11 mouse cellular contexts compared by ENCODE assay signal in the genomic region with DNA sequence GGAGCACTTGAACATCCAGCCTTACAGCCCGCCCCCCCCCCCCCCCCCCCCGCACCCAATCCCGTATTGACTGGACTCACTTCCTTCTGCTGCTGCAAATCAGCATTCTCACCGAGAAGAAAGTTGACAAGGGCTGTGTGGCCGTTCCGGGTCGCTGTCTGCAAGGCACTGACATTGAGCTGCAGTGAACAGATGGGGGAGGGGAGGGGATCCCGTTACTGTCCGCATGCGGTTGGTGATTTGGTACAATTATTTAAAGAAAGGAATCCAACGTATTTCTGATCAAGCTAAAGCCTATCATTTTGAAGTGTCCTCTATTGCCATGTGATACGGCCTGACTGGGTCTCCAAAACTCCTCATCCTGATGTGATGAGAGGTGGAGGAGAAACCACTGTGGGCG. TPM values are rescaled to one million over a fixed set of nuclear protein-coding genes. Genes with fewer than 3 reads are reported as not detected.
DNase-seq lines count a peak whose midpoint lies in the region; ATAC-seq and TF ChIP-seq lines count a peak whose summit lies in the region.
"Had no signal": no experiment of that assay in that cellular context is flagged by ENCODE, and none has a peak within 500 bp of the region (broad histone marks: within the 10 kb centered on the region; RNA-seq: fewer than 3 reads in every experiment).

No protein-coding gene starts in this region.

- 38% methylated on average over 13 of the region's 13 CpGs for WGBS in hindbrain, embryonic 13.5 days
- WGBS in liver, embryonic 14.5 days (ENCODE audit: insufficient replicate concordance), result 16% methylated on average over 11 of the region's 13 CpGs

- no peaks in the 10 kb centered on the region for H3K4me1 ChIP-seq in hindbrain, embryonic 13.5 days (replicated peaks)
- H3K4me1 ChIP-seq in liver, embryonic 14.5 days (replicated peaks; ENCODE audit: control insufficient read depth in 2 of 2, insufficient read depth in 2 of 2, low read length in 1 of 2), result peaks cover 0 to 28% of the 10 kb centered on the region in 2 experiments; a peak in 2 of 4 replicates
- H3K4me1 ChIP-seq: forebrain, embryonic 13.5 days had no signal

- no peaks in the 10 kb centered on the region for H3K27me3 ChIP-seq in hindbrain, embryonic 13.5 days
- no peaks in the 10 kb centered on the region for H3K27me3 ChIP-seq in liver, embryonic 14.5 days (ENCODE audit: control insufficient read depth, insufficient read depth, low read length)
- H3K27me3 ChIP-seq: forebrain, embryonic 13.5 days; liver, embryonic 13.5 days had no signal

- H3K27ac ChIP-seq in hindbrain, embryonic 13.5 days, result no peak overlapping the region
- no peak overlapping the region for H3K27ac ChIP-seq in liver, embryonic 14.5 days
- H3K27ac ChIP-seq: forebrain, embryonic 13.5 days; liver, embryonic 13.5 days had no signal

- no peak overlapping the region for H3K4me3 ChIP-seq in hindbrain, embryonic 13.5 days
- H3K4me3 ChIP-seq in liver, embryonic 14.5 days (ENCODE audit: insufficient read depth in 1 of 2, low read depth in 2 of 2, low read length in 2 of 2), result no peak overlapping the region
- H3K4me3 ChIP-seq: forebrain, embryonic 13.5 days; liver, embryonic 13.5 days had no signal

- peak overlapping the region; percentile 15; the same call in 1 of the 2 replicates for H3K4me2 ChIP-seq in hindbrain, embryonic 13.5 days
- H3K4me2 ChIP-seq in liver, embryonic 14.5 days (ENCODE audit: low read depth), result peak overlapping the region; percentile 19; the same call in 1 of the 2 replicates
- H3K4me2 ChIP-seq: forebrain, embryonic 13.5 days had no signal

- no peak for TF ChIP-seq EP300 in liver, embryonic 14.5 days (IDR thresholded peaks at IDR 0.05; ENCODE audit: low read depth)

- TF ChIP-seq CTCF in liver, embryonic 14.5 days (IDR thresholded peaks at IDR 0.05; ENCODE audit: low read depth), result peak; percentile 21; the same call in 1 of the 2 replicates

- no peak overlapping the region for H3K9ac ChIP-seq in hindbrain, embryonic 13.5 days
- no peak overlapping the region for H3K9ac ChIP-seq in liver, embryonic 14.5 days (replicated peaks)
- H3K9ac ChIP-seq: forebrain, embryonic 13.5 days; liver, embryonic 13.5 days had no signal

- DNase-seq in adrenal gland, postnatal 14 days, result peak; percentile 64
- DNase-seq in adrenal gland, postnatal 25 days, result no peak
- peak; percentile 59 for DNase-seq in embryo, embryonic 10.5 days (ENCODE audit: low spot score)
- no peak for DNase-seq in liver, embryonic 14.5 days (ENCODE audit: low read depth in 3 of 3, low spot score in 3 of 3)
- DNase-seq in layer of hippocampus, adult 9-11 months, result no peak
- no peak for DNase-seq in layer of hippocampus, postnatal 25 days (ENCODE audit: extremely low spot score in 1 of 2, low spot score in 1 of 2)
- DNase-seq in urinary bladder, postnatal 25 days (ENCODE audit: low spot score), result no peak
- DNase-seq: liver, embryonic 13.5 days; right cerebral cortex, postnatal 25 days had no signal

- no peaks in the 10 kb centered on the region for H3K36me3 ChIP-seq in hindbrain, embryonic 13.5 days
- H3K36me3 ChIP-seq in liver, embryonic 14.5 days (replicated peaks; ENCODE audit: control insufficient read depth, insufficient read depth, low read depth), result no peaks in the 10 kb centered on the region
- H3K36me3 ChIP-seq: liver, embryonic 13.5 days had no signal

- no peaks in the 10 kb centered on the region for H3K9me3 ChIP-seq in hindbrain, embryonic 13.5 days
- H3K9me3 ChIP-seq in liver, embryonic 14.5 days (ENCODE audit: control insufficient read depth, low read length), result no peaks in the 10 kb centered on the region
- H3K9me3 ChIP-seq: forebrain, embryonic 13.5 days; liver, embryonic 13.5 days had no signal

- ATAC-seq in hindbrain, embryonic 13.5 days (ENCODE audit: low FRiP score), result no peak
- no peak for ATAC-seq in liver, embryonic 14.5 days (ENCODE audit: insufficient read depth)
- ATAC-seq: forebrain, embryonic 13.5 days had no signal

RNA-seq across cellular contexts. Expression of gene Ankdd1b, which starts 35.2 kb away (rescaled TPM):
- 0.83 and 1.1 TPM in 2 replicates for total RNA-seq in adrenal gland, postnatal 14 days (2021)
- 0.95 and 1.2 TPM in 2 replicates for total RNA-seq in adrenal gland, postnatal 25 days (2021)
- 0.09 and 0.30 TPM in 2 replicates for polyA plus RNA-seq in hindbrain, embryonic 13.5 days (2015; fragmentation: Nextera tagmentation; extraction: Ambion mirVana)
- polyA plus RNA-seq in liver, embryonic 14.5 days (2012; rRNA removed), result 0.02 TPM in 2 replicates
- 0.13 TPM in 1 of 2 replicates, not detected in the other for polyA plus RNA-seq in liver, embryonic 14.5 days (2014; fragmentation: Nextera tagmentation; extraction: Ambion mirVana)
- total RNA-seq in layer of hippocampus, postnatal 25 days (2021), result not detected
- polyA plus RNA-seq: forebrain, embryonic 13.5 days; liver, embryonic 13.5 days had no signal

RNA-seq across cellular contexts. Expression of gene Poc5, which starts 47.7 kb away (rescaled TPM):
- 14.2 and 16.9 TPM in 2 replicates for total RNA-seq in adrenal gland, postnatal 14 days (2021)
- total RNA-seq in adrenal gland, postnatal 25 days (2021), result 16.7 and 20.9 TPM in 2 replicates
- polyA plus RNA-seq in hindbrain, embryonic 13.5 days (2015; fragmentation: Nextera tagmentation; extraction: Ambion mirVana), result 22.8 and 24.2 TPM in 2 replicates
- 2.2 and 4.0 TPM in 2 replicates for polyA plus RNA-seq in liver, embryonic 14.5 days (2012; rRNA removed)
- 5.4 and 7.7 TPM in 2 replicates for polyA plus RNA-seq in liver, embryonic 14.5 days (2014; fragmentation: Nextera tagmentation; extraction: Ambion mirVana)
- 10 to 100 TPM; 28.0 to 33.0 TPM for total RNA-seq in layer of hippocampus, postnatal 25 days (2021)

RNA-seq across cellular contexts. Expression of gene Gm17622, which starts 54.7 kb away (rescaled TPM):
- not detected in 2 replicates for total RNA-seq in adrenal gland, postnatal 14 days (2021)
- not detected in 2 replicates for total RNA-seq in adrenal gland, postnatal 25 days (2021)
- not detected in 2 replicates for polyA plus RNA-seq in hindbrain, embryonic 13.5 days (2015; fragmentation: Nextera tagmentation; extraction: Ambion mirVana)
- polyA plus RNA-seq in liver, embryonic 14.5 days (2012; rRNA removed), result not detected in 2 replicates
- not detected in 2 replicates for polyA plus RNA-seq in liver, embryonic 14.5 days (2014; fragmentation: Nextera tagmentation; extraction: Ambion mirVana)
- not detected for total RNA-seq in layer of hippocampus, postnatal 25 days (2021)
- polyA plus RNA-seq: forebrain, embryonic 13.5 days; liver, embryonic 13.5 days had no signal

Comparison
In these comparisons a context has a peak if more than half of its experiments do, and no peak if none do; other contexts are left out.
1. DNase-seq: peak in adrenal gland, postnatal 14 days (single experiment) and embryo, embryonic 10.5 days (single experiment); none in adrenal gland, postnatal 25 days (single experiment), liver, embryonic 14.5 days (0 of 3), layer of hippocampus, adult 9-11 months (single experiment), layer of hippocampus, postnatal 25 days (0 of 2) and urinary bladder, postnatal 25 days (single experiment).